Mouse (Mus musculus) limb, embryonic 14.5 days (tissue): ENCODE results near the gene Whamm. TPM values are rescaled to one million over a fixed set of nuclear protein-coding genes. Genes with fewer than 3 reads are reported as not detected.

Experiments
- ATAC-seq: fragments of 200-750 bp; cut with Nextera tagmentation; 2 replicates; pipeline ENCODE4 v1.8.0; 2017; ENCODE audit warnings: low read depth, moderate number of reproducible peaks, moderate TSS enrichment; ENCODE audit not compliant: low FRiP score
- DNase-seq: peaks from one replicate; pipeline ENCODE4 v3.0.0-alpha.2; 2015; ENCODE audit warnings: low spot score
- H3K27ac ChIP-seq: fragments of 300-500 bp; sonication (generic); replicated peaks from 2 replicates; pipeline ENCODE4 v1.5.1; 2014; ENCODE audit warnings: low read depth, mild to moderate bottlenecking, low read length, moderate library complexity, mixed read lengths
- H3K27me3 ChIP-seq: fragments of 300-500 bp; sonication (generic); 2 replicates; pipeline ENCODE4 v1.6.1; 2014; ENCODE audit warnings: low read length, mixed read lengths; ENCODE audit not compliant: control insufficient read depth, insufficient read depth
- H3K36me3 ChIP-seq: fragments of 300-500 bp; sonication (generic); 2 replicates; pipeline ENCODE4 v1.6.1; 2014; ENCODE audit warnings: mild to moderate bottlenecking, low read length, moderate library complexity, mixed read lengths; ENCODE audit not compliant: control insufficient read depth, insufficient read depth
- H3K4me1 ChIP-seq: fragments of 300-500 bp; sonication (generic); 2 replicates; pipeline ENCODE4 v1.6.1; 2014; ENCODE audit warnings: antibody characterized with exemption, low read length, mixed read lengths; ENCODE audit not compliant: control insufficient read depth, insufficient read depth
- H3K4me2 ChIP-seq: fragments of 300-500 bp; sonication (generic); replicated peaks from 2 replicates; pipeline ENCODE4 v1.6.1; 2014; ENCODE audit warnings: low read depth, mild to moderate bottlenecking, low read length, moderate library complexity; ENCODE audit not compliant: severe bottlenecking
- H3K4me3 ChIP-seq: fragments of 300-500 bp; sonication (generic); replicated peaks from 2 replicates; pipeline ENCODE4 v1.5.1; 2014; ENCODE audit warnings: low read length
- H3K9ac ChIP-seq: fragments of 300-500 bp; sonication (generic); 2 replicates; pipeline ENCODE4 v1.6.1; 2014; ENCODE audit warnings: mild to moderate bottlenecking, low read depth, low read length, moderate library complexity; ENCODE audit not compliant: severe bottlenecking
- H3K9me3 ChIP-seq: fragments of 300-500 bp; sonication (generic); 2 replicates; pipeline ENCODE4 v1.6.1; 2016; ENCODE audit warnings: low read length; ENCODE audit not compliant: control insufficient read depth
- POLR2A ChIP-seq: fragments of 200-500 bp; IDR thresholded peaks from 2 replicates; pipeline ENCODE4 v1.8.0; 2012; ENCODE audit warnings: inconsistent platforms, mild to moderate bottlenecking, moderate library complexity, borderline replicate concordance; ENCODE audit not compliant: insufficient read depth, insufficient read length; ENCODE audit errors: extremely low read depth
- WGBS: fragments of 180-500 bp; shearing (Covaris S2); extraction: QIAGEN DNeasy Blood & Tissue Kit; methylation state at CpG from one replicate; pipeline ENCODE4 v1.1.7; 2014; 5-methylcytosine and 5-hydroxymethylcytosine counted together
- polyA plus RNA-seq, 2 experiments: library from polyadenylated mRNA; depleted of rRNA in 1 of 2; stranded (reverse) in 1 of 2; unstranded in 1 of 2; fragments of >200 nt; fragmentation: Nextera tagmentation in 1 of 2; extraction: Ambion mirVana in 1 of 2; gene quantifications; 2 replicates each; pipeline versions ENCODE4 v1.2.1 to v1.2.3; 2012 to 2014

Whamm gene
- polyA plus RNA-seq, 2 experiments, result 5.4 to 10.4 TPM

GRCm38 (mm10) chr7:81557252-81557984 lies 13.6 kb upstream of the Whamm start:
- no peaks in the 10 kb centered on the region for H3K9me3 ChIP-seq
- no peak overlapping the region for H3K27ac ChIP-seq
- H3K4me1 ChIP-seq, result no peaks in the 10 kb centered on the region
- DNase-seq (peak; percentile 51), ATAC-seq (no peak)
- no peak overlapping the region for H3K4me2 ChIP-seq
- WGBS, result 74% methylated on average over 7 of the region's 7 CpGs
- no peak for TF ChIP-seq POLR2A
- no peak overlapping the region for H3K9ac ChIP-seq
- H3K4me3 ChIP-seq, result no peak overlapping the region
- no peaks in the 10 kb centered on the region for H3K27me3 ChIP-seq
- no peaks in the 10 kb centered on the region for H3K36me3 ChIP-seq

- H3K4me3 ChIP-seq, result no peak overlapping the region
- TF ChIP-seq POLR2A, result no peak
- H3K9ac ChIP-seq, result no peak overlapping the region
- no peak for DNase-seq
- no peak overlapping the region for H3K4me2 ChIP-seq
- H3K27me3 ChIP-seq, result no peaks in the 10 kb centered on the region
- H3K4me1 ChIP-seq, result no peaks in the 10 kb centered on the region
- H3K36me3 ChIP-seq, result no peaks in the 10 kb centered on the region
- H3K9me3 ChIP-seq, result no peaks in the 10 kb centered on the region
- H3K27ac ChIP-seq, result no peak overlapping the region
- WGBS, result 80% methylated on average over 4 of the region's 4 CpGs
- no peak for ATAC-seq
Observed at GRCm38 (mm10) chr7:81557985-81558360, 13.1 kb upstream of the Whamm start.

- TF ChIP-seq POLR2A, result no peak
- no peaks in the 10 kb centered on the region for H3K4me1 ChIP-seq
- whole genome bisulfite sequencing, result 82% methylated on average over 14 of the region's 14 CpGs
Observed at GRCm38 (mm10) chr7:81559231-81559980, 11.7 kb upstream of the Whamm start.

GRCm38 (mm10) chr7:81560101-81561049 lies 10.7 kb upstream of the Whamm start:
- Histone ChIP-seq H3K4me1 (no peaks in the 10 kb centered on the region), H3K36me3 (no peaks in the 10 kb centered on the region), H3K9me3 (no peaks in the 10 kb centered on the region), H3K27ac (no peak overlapping the region), H3K9ac (no peak overlapping the region), H3K4me2 (no peak overlapping the region), H3K4me3 (no peak overlapping the region), H3K27me3 (no peaks in the 10 kb centered on the region)
- DNase-seq, result no peak
- 71% methylated on average over 8 of the region's 8 CpGs for WGBS
- ATAC-seq, result no peak
- no peak for TF ChIP-seq POLR2A

More at GRCm38 (mm10) chr7:81559231-81559980, 11.7 kb upstream of the Whamm start:
- ATAC-seq (no peak), DNase-seq (no peak)
- H3K27ac ChIP-seq, result no peak overlapping the region
- no peak overlapping the region for H3K4me3 ChIP-seq
- no peaks in the 10 kb centered on the region for H3K9me3 ChIP-seq
- no peak overlapping the region for H3K4me2 ChIP-seq
- H3K9ac ChIP-seq, result no peak overlapping the region
- H3K36me3 ChIP-seq, result no peaks in the 10 kb centered on the region
- H3K27me3 ChIP-seq, result no peaks in the 10 kb centered on the region

- ATAC-seq (no peak), DNase-seq (no peak)
- H3K4me1 ChIP-seq, result no peaks in the 10 kb centered on the region
- 74% methylated on average over 5 of the region's 5 CpGs for WGBS
- TF ChIP-seq POLR2A, result no peak
- no peak overlapping the region for H3K27ac ChIP-seq
- H3K4me2 ChIP-seq, result no peak overlapping the region
- no peak overlapping the region for H3K4me3 ChIP-seq
- H3K9me3 ChIP-seq, result no peaks in the 10 kb centered on the region
- no peaks in the 10 kb centered on the region for H3K36me3 ChIP-seq
- no peaks in the 10 kb centered on the region for H3K27me3 ChIP-seq
- H3K9ac ChIP-seq, result no peak overlapping the region
Observed at GRCm38 (mm10) chr7:81561211-81561610, 9.9 kb upstream of the Whamm start.
